Mouse (Mus musculus): Measurements from ENCODE around the gene Smc5. TPM values are rescaled to one million over a fixed set of nuclear protein-coding genes. Genes with fewer than 3 reads are reported as not detected.

The Smc5 gene
- polyA plus RNA-seq, 1 experiment from 2014 or later, result 50.6 TPM

DNA sequence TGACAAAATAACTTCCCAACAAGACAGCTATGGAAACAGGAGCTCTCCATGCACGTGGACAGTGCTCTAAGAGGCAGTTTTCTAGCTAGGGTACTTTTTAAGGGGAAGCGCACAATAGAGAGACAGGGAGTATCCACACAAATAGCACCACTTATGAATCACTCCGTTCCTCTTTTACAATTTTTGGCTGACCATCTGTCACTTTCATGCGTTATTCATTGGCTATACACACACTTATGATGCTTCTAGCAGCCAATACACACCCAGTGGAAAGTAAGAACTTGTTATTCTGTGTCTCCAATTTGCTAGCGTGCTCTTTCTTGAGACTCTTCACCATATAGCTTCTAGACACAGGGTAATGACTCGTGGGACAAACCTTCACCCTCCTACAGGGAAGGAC lies 86.0 kb downstream of the Smc5 start:
- Histone ChIP-seq H3K36me3 (peaks cover 3% of the 10 kb centered on the region; the same call in 1 of the 2 replicates), H3K4me1 (no peaks in the 10 kb centered on the region), H3K4me2 (replicated peaks) (no peak overlapping the region), H3K4me3 (no peak overlapping the region), H3K9ac (no peak overlapping the region), H3K27me3 (no peaks in the 10 kb centered on the region), H3K9me3 (no peaks in the 10 kb centered on the region), H3K27ac (no peak overlapping the region)
- ATAC-seq (ENCODE audit: insufficient number of reproducible peaks, insufficient read depth, low FRiP score, low TSS enrichment), result no peak
- 90% methylated on average over 6 of the region's 6 CpGs for WGBS

DNA sequence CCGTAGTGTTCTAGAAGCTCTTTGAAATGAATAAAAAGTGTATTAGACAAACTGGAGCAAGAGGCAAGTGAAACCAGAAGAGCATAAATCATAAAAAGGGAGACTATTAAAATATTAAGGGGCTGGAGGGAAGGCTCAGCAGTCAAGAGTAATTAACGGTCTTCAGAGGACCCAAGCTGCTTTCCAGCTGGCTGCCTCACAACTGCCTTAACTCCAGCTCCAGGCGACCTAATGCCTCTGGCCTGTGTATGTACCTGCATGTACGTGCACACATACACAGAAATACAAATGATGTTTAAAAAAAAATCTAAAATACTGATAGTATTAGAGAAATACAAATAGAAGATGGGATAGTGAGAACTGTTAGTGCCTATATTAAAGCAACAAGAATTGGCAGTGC lies 89.6 kb downstream of the Smc5 start:
- Histone ChIP-seq H3K4me2 (replicated peaks) (no peak overlapping the region), H3K27ac (no peak overlapping the region), H3K4me1 (no peaks in the 10 kb centered on the region; the same call in 1 of the 2 replicates), H3K9me3 (no peaks in the 10 kb centered on the region), H3K36me3 (peaks cover 5% of the 10 kb centered on the region; the same call in 1 of the 2 replicates), H3K27me3 (no peaks in the 10 kb centered on the region), H3K4me3 (no peak overlapping the region), H3K9ac (no peak overlapping the region)
- ATAC-seq (ENCODE audit: insufficient number of reproducible peaks, insufficient read depth, low FRiP score, low TSS enrichment), result no peak
- 88% methylated on average over 4 of the region's 4 CpGs for WGBS

GRCm38 (mm10) chr19:23183493-23183892 lies 90.2 kb downstream of the Smc5 start:
- no peak overlapping the region for H3K9ac ChIP-seq
- H3K4me1 ChIP-seq, result no peaks in the 10 kb centered on the region; the same call in 1 of the 2 replicates
- no peak overlapping the region for H3K4me3 ChIP-seq
- 88% methylated on average over 4 of the region's 4 CpGs for WGBS
- no peaks in the 10 kb centered on the region for H3K27me3 ChIP-seq
- peaks cover 5% of the 10 kb centered on the region; the same call in 1 of the 2 replicates for H3K36me3 ChIP-seq
- no peak for ATAC-seq (ENCODE audit: insufficient number of reproducible peaks, insufficient read depth, low FRiP score, low TSS enrichment)
- H3K4me2 ChIP-seq (replicated peaks), result no peak overlapping the region
- no peaks in the 10 kb centered on the region for H3K9me3 ChIP-seq
- H3K27ac ChIP-seq, result no peak overlapping the region

GRCm38 (mm10) chr19:23178533-23178932 lies 95.2 kb downstream of the Smc5 start:
- WGBS, result 91% methylated on average over 3 of the region's 3 CpGs
- Histone ChIP-seq H3K27ac (no peak overlapping the region), H3K36me3 (0 out of 2 replicates have a peak, but pooled peaks cover 2% of the 10 kb centered on the region), H3K9ac (no peak overlapping the region), H3K4me1 (no peaks in the 10 kb centered on the region; the same call in 1 of the 2 replicates), H3K4me3 (no peak overlapping the region), H3K9me3 (no peaks in the 10 kb centered on the region), H3K4me2 (replicated peaks) (no peak overlapping the region), H3K27me3 (no peaks in the 10 kb centered on the region)
- ATAC-seq (ENCODE audit: insufficient number of reproducible peaks, insufficient read depth, low FRiP score, low TSS enrichment), result no peak

DNA sequence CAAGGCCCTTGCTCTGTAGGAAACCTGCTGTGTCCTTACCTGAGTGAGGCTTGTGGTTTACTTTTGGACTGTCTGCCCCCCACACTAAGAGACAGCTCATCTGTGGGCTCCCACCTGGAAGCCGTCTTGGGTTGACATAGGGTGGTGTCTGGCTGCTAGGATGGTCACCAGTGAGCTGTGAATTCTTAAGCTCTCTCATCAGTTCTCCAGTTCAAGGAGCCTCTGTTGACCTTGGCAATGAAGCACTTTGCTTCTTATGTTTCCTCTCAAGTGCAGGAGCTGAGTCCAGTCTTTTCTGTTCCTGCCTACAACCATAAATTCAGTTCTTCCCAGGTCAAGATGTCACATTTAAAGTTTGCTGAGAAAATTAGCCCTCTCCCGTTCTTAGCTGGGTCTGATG lies 98.2 kb downstream of the Smc5 start:
- H3K4me2 ChIP-seq (replicated peaks), result no peak overlapping the region

GRCm38 (mm10) chr19:23175090-23175489 lies 98.6 kb downstream of the Smc5 start:
- Histone ChIP-seq H3K4me2 (replicated peaks) (no peak overlapping the region), H3K27me3 (no peaks in the 10 kb centered on the region), H3K9ac (no peak overlapping the region), H3K4me1 (no peaks in the 10 kb centered on the region), H3K27ac (no peak overlapping the region), H3K4me3 (no peak overlapping the region), H3K36me3 (no peaks in the 10 kb centered on the region), H3K9me3 (0 out of 2 replicates have a peak, but pooled peaks cover 1% of the 10 kb centered on the region)
- WGBS, result 75% methylated on average over 3 of the region's 3 CpGs
- ATAC-seq (ENCODE audit: insufficient number of reproducible peaks, insufficient read depth, low FRiP score, low TSS enrichment), result no peak

More for the DNA sequence above, 98.2 kb downstream of the Smc5 start:
- no peak overlapping the region for H3K27ac ChIP-seq
- no peak for ATAC-seq (ENCODE audit: insufficient number of reproducible peaks, insufficient read depth, low FRiP score, low TSS enrichment)
- no peak overlapping the region for H3K4me3 ChIP-seq
- no peaks in the 10 kb centered on the region for H3K9me3 ChIP-seq
- WGBS, result 61% methylated on average over 2 of the region's 2 CpGs
- H3K9ac ChIP-seq, result no peak overlapping the region
- no peaks in the 10 kb centered on the region; the same call in 1 of the 2 replicates for H3K4me1 ChIP-seq
- H3K36me3 ChIP-seq, result no peaks in the 10 kb centered on the region
- no peaks in the 10 kb centered on the region for H3K27me3 ChIP-seq

DNA sequence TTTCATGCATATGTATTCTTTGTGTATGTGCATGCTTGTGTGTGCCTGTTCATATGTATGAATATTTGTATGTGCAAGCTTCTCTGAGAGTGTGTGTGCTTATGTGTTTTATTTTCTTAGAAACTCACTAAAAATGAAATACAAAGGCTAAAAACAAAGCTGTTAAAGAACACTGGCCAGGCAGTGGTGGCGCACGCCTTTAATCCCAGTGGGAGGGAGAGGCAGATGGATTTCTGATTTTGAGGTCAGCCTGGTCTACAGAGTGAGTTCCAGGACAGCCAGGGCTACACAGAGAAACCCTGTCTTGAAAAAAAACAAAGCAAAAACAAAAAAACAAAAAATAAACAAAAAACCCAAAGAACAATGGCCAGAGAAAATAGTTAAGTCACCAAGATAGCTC lies 102.6 kb downstream of the Smc5 start:
- Histone ChIP-seq H3K4me3 (no peak overlapping the region), H3K9ac (no peak overlapping the region), H3K27me3 (no peaks in the 10 kb centered on the region), H3K4me1 (no peaks in the 10 kb centered on the region), H3K27ac (no peak overlapping the region), H3K36me3 (no peaks in the 10 kb centered on the region), H3K4me2 (replicated peaks) (no peak overlapping the region), H3K9me3 (0 out of 2 replicates have a peak, but pooled peaks cover 2% of the 10 kb centered on the region)
- ATAC-seq (ENCODE audit: insufficient number of reproducible peaks, insufficient read depth, low FRiP score, low TSS enrichment), result no peak
- WGBS, result 84% methylated on average over 2 of the region's 2 CpGs

DNA sequence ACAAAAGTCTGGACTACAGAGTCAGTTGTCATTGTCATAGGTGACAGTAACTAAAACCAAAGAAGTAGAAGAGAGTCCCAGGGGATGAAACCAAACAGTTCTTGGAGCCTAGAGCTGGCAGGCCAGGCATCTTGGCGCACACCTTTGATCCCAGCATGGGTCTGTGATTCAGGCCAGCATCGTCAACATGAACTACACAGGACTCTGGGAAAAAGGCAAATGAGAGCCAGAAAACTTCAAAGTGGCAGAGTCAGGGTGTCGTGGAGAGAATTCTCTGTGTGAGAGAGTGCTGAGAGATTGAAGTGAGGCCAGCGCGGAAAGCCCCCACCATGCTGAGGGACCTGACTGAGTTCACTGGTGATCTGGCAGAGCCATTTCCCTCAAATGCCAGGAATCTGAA lies 103.2 kb downstream of the Smc5 start:
- Histone ChIP-seq H3K9me3 (0 out of 2 replicates have a peak, but pooled peaks cover 2% of the 10 kb centered on the region), H3K27ac (no peak overlapping the region), H3K4me3 (no peak overlapping the region), H3K4me2 (replicated peaks) (no peak overlapping the region), H3K27me3 (no peaks in the 10 kb centered on the region), H3K36me3 (no peaks in the 10 kb centered on the region), H3K4me1 (no peaks in the 10 kb centered on the region), H3K9ac (no peak overlapping the region)
- 91% methylated on average over 5 of the region's 5 CpGs for WGBS
- ATAC-seq (ENCODE audit: insufficient number of reproducible peaks, insufficient read depth, low FRiP score, low TSS enrichment), result no peak

- 94% methylated on average over 2 of the region's 2 CpGs for WGBS
- H3K4me1 ChIP-seq, result no peaks in the 10 kb centered on the region
- no peaks in the 10 kb centered on the region for H3K36me3 ChIP-seq
- H3K27ac ChIP-seq, result no peak overlapping the region
- no peak overlapping the region for H3K4me3 ChIP-seq
- no peak overlapping the region for H3K9ac ChIP-seq
- H3K4me2 ChIP-seq (replicated peaks), result no peak overlapping the region
- no peaks in the 10 kb centered on the region for H3K27me3 ChIP-seq
- no peak for ATAC-seq (ENCODE audit: insufficient number of reproducible peaks, insufficient read depth, low FRiP score, low TSS enrichment)
- 0 out of 2 replicates have a peak, but pooled peaks cover 2% of the 10 kb centered on the region for H3K9me3 ChIP-seq
These were observed 104.0 kb downstream of the Smc5 start for GRCm38 (mm10) chr19:23169659-23170050.

DNA sequence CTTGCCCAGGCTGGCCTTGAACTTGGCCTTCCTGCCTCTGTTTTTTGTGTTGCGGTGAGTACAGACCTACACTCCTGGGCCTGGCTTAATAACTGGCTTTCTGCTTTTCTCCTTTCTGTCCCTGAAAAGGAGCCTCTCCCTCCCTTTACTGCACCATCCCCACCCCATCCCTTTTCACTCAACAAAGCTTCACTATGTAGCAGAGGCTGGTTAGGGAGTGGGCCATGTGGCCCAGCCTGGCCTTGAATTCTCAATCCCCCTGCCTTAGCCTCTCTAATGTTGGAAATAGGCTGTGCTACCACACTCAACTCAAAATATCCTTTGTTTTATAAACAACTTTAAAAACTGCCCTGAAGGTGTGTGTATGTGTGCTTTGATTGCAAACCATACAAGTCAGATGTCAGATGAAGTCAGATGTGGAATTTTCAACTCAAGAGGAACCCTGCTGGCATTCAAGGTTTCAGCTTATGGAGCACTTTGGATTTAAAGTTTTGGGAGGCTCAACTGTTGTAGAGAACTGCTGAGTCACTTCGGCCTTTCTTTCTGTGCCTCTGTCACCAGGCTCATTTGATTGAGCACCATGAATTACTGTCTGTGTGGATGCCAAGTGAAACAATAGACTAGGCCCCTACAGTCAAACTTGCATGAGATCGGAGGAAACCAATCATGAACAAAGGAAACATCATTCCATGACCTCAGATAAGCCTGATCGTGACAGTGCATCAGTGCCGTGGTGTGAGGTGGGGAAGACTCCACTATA lies 104.6 kb downstream of the Smc5 start:
- Histone ChIP-seq H3K9me3 (0 out of 2 replicates have a peak, but pooled peaks cover 2% of the 10 kb centered on the region), H3K4me1 (no peaks in the 10 kb centered on the region), H3K9ac (no peak overlapping the region), H3K4me3 (no peak overlapping the region), H3K27me3 (no peaks in the 10 kb centered on the region), H3K36me3 (no peaks in the 10 kb centered on the region), H3K27ac (no peak overlapping the region), H3K4me2 (replicated peaks) (no peak overlapping the region)
- ATAC-seq (ENCODE audit: insufficient number of reproducible peaks, insufficient read depth, low FRiP score, low TSS enrichment), result no peak
- 91% methylated on average over 5 of the region's 5 CpGs for WGBS

GRCm38 (mm10) chr19:23166550-23167284 lies 107.0 kb downstream of the Smc5 start:
- Histone ChIP-seq H3K27me3 (no peaks in the 10 kb centered on the region), H3K4me3 (no peak overlapping the region), H3K9me3 (0 out of 2 replicates have a peak, but pooled peaks cover 2% of the 10 kb centered on the region), H3K4me2 (replicated peaks) (no peak overlapping the region), H3K9ac (no peak overlapping the region), H3K36me3 (no peaks in the 10 kb centered on the region), H3K27ac (no peak overlapping the region), H3K4me1 (0 out of 2 replicates have a peak, but pooled peaks cover 8% of the 10 kb centered on the region)
- 66% methylated on average over 11 of the region's 11 CpGs for WGBS
- ATAC-seq (ENCODE audit: insufficient number of reproducible peaks, insufficient read depth, low FRiP score, low TSS enrichment), result no peak

Data from embryonic facial prominence, embryonic 12.5 days (tissue).